In genomic region chr6:127531412-127532205, GRCm38 (mm10) we compare ENCODE assay signal across 20 mouse cellular contexts. TPM values are rescaled to one million over a fixed set of nuclear protein-coding genes. Genes with fewer than 3 reads are reported as not detected.
DNase-seq lines count a peak whose midpoint lies in the region; ATAC-seq and TF ChIP-seq lines count a peak whose summit lies in the region.
"Had no signal": no experiment of that assay in that cellular context is flagged by ENCODE, and none has a peak within 500 bp of the region (broad histone marks: within the 10 kb centered on the region; RNA-seq: fewer than 3 reads in every experiment).

No protein-coding gene starts in this region.

- H3K36me3 ChIP-seq in lung, embryonic 14.5 days (ENCODE audit: insufficient read depth) = no peaks in the 10 kb centered on the region
- H3K36me3 ChIP-seq in liver, embryonic 11.5 days (ENCODE audit: control insufficient read depth, insufficient read depth, low read length) = no peaks in the 10 kb centered on the region
- H3K36me3 ChIP-seq: embryonic facial prominence, embryonic 12.5 days; heart, embryonic 10.5 days; hindbrain, embryonic 15.5 days had no signal

- no peak overlapping the region for H3K4me3 ChIP-seq in lung, embryonic 14.5 days (ENCODE audit: low read depth, low read length)
- no peak overlapping the region for H3K4me3 ChIP-seq in lung, adult 2 months (replicated peaks; ENCODE audit: extremely low read depth, low read depth, low read length)
- H3K4me3 ChIP-seq in bone marrow, adult 2 months (replicated peaks; ENCODE audit: control insufficient read depth, low read depth, low read length) = no peak overlapping the region
- H3K4me3 ChIP-seq in liver, embryonic 11.5 days (ENCODE audit: low read depth, low read length) = no peak overlapping the region
- H3K4me3 ChIP-seq: embryonic facial prominence, embryonic 12.5 days; heart, embryonic 10.5 days; hindbrain, embryonic 15.5 days had no signal

- H3K27me3 ChIP-seq in lung, embryonic 14.5 days (ENCODE audit: insufficient read depth, low read length) = no peaks in the 10 kb centered on the region
- no peaks in the 10 kb centered on the region for H3K27me3 ChIP-seq in liver, embryonic 11.5 days (replicated peaks; ENCODE audit: control insufficient read depth, insufficient read depth, low read length)
- H3K27me3 ChIP-seq: embryonic facial prominence, embryonic 12.5 days; hindbrain, embryonic 15.5 days had no signal

- H3K4me2 ChIP-seq in lung, embryonic 14.5 days = no peak overlapping the region
- H3K4me2 ChIP-seq in liver, embryonic 11.5 days = no peak overlapping the region
- H3K4me2 ChIP-seq: embryonic facial prominence, embryonic 12.5 days; hindbrain, embryonic 15.5 days had no signal

- peak overlapping the region; percentile 77; the same call in 1 of the 2 replicates for H3K27ac ChIP-seq in lung, embryonic 14.5 days (ENCODE audit: low read depth)
- peak overlapping the region; percentile 73 for H3K27ac ChIP-seq in bone marrow, adult 2 months (ENCODE audit: control insufficient read depth, insufficient read depth, low read depth, low read length, poor library complexity)
- no peak overlapping the region for H3K27ac ChIP-seq in liver, embryonic 11.5 days (ENCODE audit: low read depth, low read length)
- H3K27ac ChIP-seq: embryonic facial prominence, embryonic 12.5 days; heart, embryonic 10.5 days; hindbrain, embryonic 15.5 days had no signal

- ATAC-seq in lung, embryonic 14.5 days (ENCODE audit: insufficient read depth) = peak; percentile 70
- ATAC-seq in megakaryocyte-erythroid progenitor cell, adult 5-6 weeks (replicated peaks; ENCODE audit: low FRiP score, low TSS enrichment, poor library complexity, severe bottlenecking) = peak; percentile 50
- no peak for ATAC-seq in liver, embryonic 11.5 days (replicated peaks; ENCODE audit: low FRiP score)
- ATAC-seq: forebrain, embryonic 14.5 days had no signal

- WGBS in lung, embryonic 14.5 days = 27% methylated on average over 3 of the region's 3 CpGs
- WGBS in lung, adult 2 months = 38% methylated on average over 3 of the region's 3 CpGs
- 36% methylated on average over 3 of the region's 3 CpGs for WGBS in bone marrow, adult 2 months
- WGBS in liver, embryonic 11.5 days = 28% methylated on average over 3 of the region's 3 CpGs

- no peak overlapping the region for H3K9ac ChIP-seq in lung, embryonic 14.5 days
- no peak overlapping the region for H3K9ac ChIP-seq in liver, embryonic 11.5 days (ENCODE audit: low read depth, low read length)
- H3K9ac ChIP-seq: embryonic facial prominence, embryonic 12.5 days; hindbrain, embryonic 15.5 days had no signal

- H3K4me1 ChIP-seq in lung, embryonic 14.5 days (ENCODE audit: insufficient read depth) = 0 out of 2 replicates have a peak, but pooled peaks cover 2% of the 10 kb centered on the region
- H3K4me1 ChIP-seq in lung, adult 2 months (ENCODE audit: control insufficient read depth, insufficient read depth, low read length) = peaks cover 4% of the 10 kb centered on the region
- peaks cover 4% of the 10 kb centered on the region; the same call in 1 of the 2 replicates for H3K4me1 ChIP-seq in bone marrow, adult 2 months (ENCODE audit: control insufficient read depth, insufficient read depth, low read length)
- no peaks in the 10 kb centered on the region; the same call in 1 of the 2 replicates for H3K4me1 ChIP-seq in liver, embryonic 11.5 days (replicated peaks; ENCODE audit: control insufficient read depth, insufficient read depth, low read length)
- H3K4me1 ChIP-seq: embryonic facial prominence, embryonic 12.5 days had no signal

- peak; percentile 81 for DNase-seq in lung, embryonic 14.5 days
- no peak for DNase-seq in lung, adult 2 months
- DNase-seq in 416B (ENCODE audit: low read depth) = peak; percentile 34
- no peak for DNase-seq in liver, embryonic 11.5 days (ENCODE audit: low spot score)
- no peak for DNase-seq in left cerebral cortex, adult 11 months (ENCODE audit: low spot score)
- no peak for DNase-seq in cerebellum, adult 9-10 months
- DNase-seq: adrenal gland, adult 8-10 months; adrenal gland, postnatal 36 days; cerebellum, adult 11 months; cerebellum, adult 8-10 months; cerebellum, postnatal 25 days; gastrocnemius, postnatal 36 days; heart, adult 18-20 months; heart, postnatal 36 days had no signal

- TF ChIP-seq CTCF in lung, embryonic 14.5 days (IDR thresholded peaks at IDR 0.05; ENCODE audit: low read depth) = no peak
- no peak for TF ChIP-seq CTCF in lung, adult 2 months (IDR thresholded peaks at IDR 0.05; ENCODE audit: insufficient read depth, low read length)
- TF ChIP-seq CTCF in bone marrow, adult 2 months (IDR thresholded peaks at IDR 0.05; ENCODE audit: control insufficient read depth, insufficient read depth, low read length) = no peak

- H3K9me3 ChIP-seq in lung, embryonic 14.5 days (ENCODE audit: low read depth, low read length) = no peaks in the 10 kb centered on the region
- no peaks in the 10 kb centered on the region for H3K9me3 ChIP-seq in liver, embryonic 11.5 days (ENCODE audit: control insufficient read depth, low read length)
- H3K9me3 ChIP-seq: embryonic facial prominence, embryonic 12.5 days; heart, embryonic 10.5 days; hindbrain, embryonic 15.5 days had no signal

- TF ChIP-seq POLR2A in lung, adult 2 months (IDR thresholded peaks at IDR 0.05; ENCODE audit: borderline replicate concordance, extremely low read depth, low read depth, low read length) = no peak
- no peak for TF ChIP-seq POLR2A in bone marrow, adult 2 months (IDR thresholded peaks at IDR 0.05; ENCODE audit: borderline replicate concordance, control insufficient read depth, low read depth, low read length)

RNA-seq across cellular contexts. Expression of gene Cracr2a, which starts 29.5 kb away (rescaled TPM):
- polyA plus RNA-seq in lung, embryonic 14.5 days (2014; fragmentation: Nextera tagmentation; extraction: Ambion mirVana) = 2.8 and 3.8 TPM in 2 replicates
- polyA plus RNA-seq in lung, adult 2 months (2012; rRNA removed) = 10.2 and 12.7 TPM in 2 replicates
- polyA plus RNA-seq in bone marrow, adult 2 months (2011; ENCODE audit: insufficient read depth, insufficient read length, low replicate concordance, missing spikeins) = 3.7 and 15.4 TPM in 2 replicates
- 6.5 and 8.9 TPM in 2 replicates for total RNA-seq in megakaryocyte-erythroid progenitor cell, adult 5-6 weeks (2014; fragmentation: Nextera tagmentation)
- 5.2 and 8.8 TPM in 2 replicates for total RNA-seq in megakaryocyte-erythroid progenitor cell, adult 5-6 weeks (2017)
- polyA plus RNA-seq in liver, embryonic 11.5 days (2014; fragmentation: Nextera tagmentation; extraction: Ambion mirVana) = 1.8 TPM in 2 replicates

Comparison
In these comparisons a context has a peak if more than half of its experiments do, and no peak if none do; other contexts are left out.
1. DNase-seq: peak in lung, embryonic 14.5 days (single experiment) and 416B (single experiment); none in lung, adult 2 months (single experiment), liver, embryonic 11.5 days (single experiment), left cerebral cortex, adult 11 months (single experiment) and cerebellum, adult 9-10 months (single experiment).